Mouse (Mus musculus) midbrain, embryonic 13.5 days (tissue): ENCODE results near the gene Tceal8. TPM values are rescaled to one million over a fixed set of nuclear protein-coding genes. Genes with fewer than 3 reads are reported as not detected.
"Not testable (repeated sequence)": the region's sequence is repeated elsewhere in the genome, so short reads cannot be mapped to it uniquely, and the experiment has no call there.

Experiments
- ATAC-seq: fragments of 200-750 bp; cut with Nextera tagmentation; 2 replicates; pipeline ENCODE4 v1.8.0; 2017; ENCODE audit warnings: mild to moderate bottlenecking, moderate TSS enrichment, moderate library complexity
- H3K27ac ChIP-seq: fragments of 300-500 bp; sonication (generic); 2 replicates; pipeline ENCODE4 v1.5.1; 2015; ENCODE audit warnings: inconsistent platforms, mild to moderate bottlenecking, moderate library complexity
- H3K27me3 ChIP-seq: fragments of 300-500 bp; sonication (generic); 2 replicates; pipeline ENCODE4 v1.6.1; 2015; ENCODE audit warnings: mild to moderate bottlenecking, inconsistent platforms
- H3K36me3 ChIP-seq: fragments of 300-500 bp; sonication (generic); 2 replicates; pipeline ENCODE4 v1.6.1; 2015; ENCODE audit warnings: mild to moderate bottlenecking, inconsistent platforms
- H3K4me1 ChIP-seq: fragments of 300-500 bp; sonication (generic); replicated peaks from 2 replicates; pipeline ENCODE4 v1.6.1; 2015; ENCODE audit warnings: inconsistent platforms
- H3K4me2 ChIP-seq: fragments of 300-500 bp; sonication (generic); replicated peaks from 2 replicates; pipeline ENCODE4 v1.6.1; 2015; ENCODE audit warnings: moderate library complexity, mild to moderate bottlenecking, inconsistent platforms
- H3K4me3 ChIP-seq: fragments of 300-500 bp; sonication (generic); replicated peaks from 2 replicates; pipeline ENCODE4 v1.5.1; 2015; ENCODE audit warnings: mild to moderate bottlenecking, inconsistent platforms
- H3K9ac ChIP-seq: fragments of 300-500 bp; sonication (generic); replicated peaks from 2 replicates; pipeline ENCODE4 v1.6.1; 2015; ENCODE audit warnings: mild to moderate bottlenecking, inconsistent platforms
- H3K9me3 ChIP-seq: fragments of 300-500 bp; sonication (generic); 2 replicates; pipeline ENCODE4 v1.6.1; 2016; ENCODE audit warnings: mild to moderate bottlenecking, inconsistent platforms
- WGBS: fragments of 180-500 bp; shearing (Covaris S2); methylation state at CpG from one replicate; pipeline ENCODE4 v1.1.7; 2015; 5-methylcytosine and 5-hydroxymethylcytosine counted together
- polyA plus RNA-seq: library from polyadenylated mRNA; unstranded; fragments of >200 nt; fragmentation: Nextera tagmentation; extraction: Ambion mirVana; gene quantifications from 2 replicates; pipeline ENCODE4 v1.2.1, GENCODE M21; 2015

Tceal8 gene
- polyA plus RNA-seq, result 134 and 143 TPM in 2 replicates

DNA sequence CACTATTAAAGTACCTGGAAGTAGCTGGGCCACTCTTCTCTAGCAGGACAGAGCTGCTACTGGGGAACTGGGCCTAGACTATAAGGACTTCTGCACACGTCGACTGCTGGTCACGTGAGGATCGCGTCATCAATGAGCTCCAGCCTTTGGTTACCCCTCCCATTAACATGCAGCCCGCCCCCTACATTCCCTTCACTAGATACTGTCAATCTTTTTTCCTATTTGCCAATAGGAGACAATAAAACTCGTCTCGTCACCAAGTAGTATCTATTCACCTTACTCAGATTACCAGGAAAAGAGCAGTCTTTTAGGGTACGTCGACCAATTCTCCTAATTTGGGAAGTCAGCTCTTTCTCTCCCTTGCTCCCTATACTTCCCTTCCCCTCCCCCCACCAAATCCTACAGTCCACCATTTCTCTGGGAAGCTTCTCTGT lies at the start of gene Tceal8:
Gene Tceal8 (minus strand): TSS at position 225 of the 434 bp plus-strand sequence.
- peaks cover 4% of the 10 kb centered on the region; the same call in 1 of the 2 replicates for H3K4me1 ChIP-seq
- peak within 1 kb of the TSS; percentile 56 for H3K4me3 ChIP-seq
- H3K27me3 ChIP-seq, result peaks cover 6% of the 10 kb centered on the region; the same call in 1 of the 2 replicates
- WGBS, result 21% methylated on average over 10 of the region's 10 CpGs
- H3K9me3 ChIP-seq, result no peaks in the 10 kb centered on the region
- H3K36me3 ChIP-seq, result no peaks in the 10 kb centered on the region
- peak within 1 kb of the TSS; percentile 73 for H3K9ac ChIP-seq
- ATAC-seq, result peak; percentile 96
- peak within 1 kb of the TSS; percentile 56 for H3K4me2 ChIP-seq
- H3K27ac ChIP-seq, result peak within 1 kb of the TSS; percentile 85

DNA sequence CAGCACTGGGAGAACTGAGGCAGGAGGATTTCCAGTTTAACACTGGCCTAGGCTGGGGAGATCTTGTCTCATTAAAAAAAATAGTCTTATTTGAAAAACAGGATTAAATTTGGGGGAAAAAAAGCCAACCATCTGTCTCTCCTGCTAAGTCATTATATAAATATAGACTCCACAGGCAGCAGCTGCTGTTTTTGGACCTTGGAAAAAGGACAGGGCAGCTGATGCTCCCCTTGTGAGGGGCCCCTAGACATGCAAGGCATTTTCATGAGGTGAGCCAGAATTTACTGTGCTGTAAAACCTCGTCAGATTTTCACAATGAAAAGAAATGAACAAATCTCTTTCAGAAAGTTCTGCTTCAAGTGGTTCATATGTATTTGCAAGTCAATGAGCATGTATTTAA lies 44.2 kb upstream of the Tceal8 start:
- Histone ChIP-seq H3K9me3 (no peaks in the 10 kb centered on the region), H3K9ac (no peak overlapping the region), H3K27me3 (no peaks in the 10 kb centered on the region), H3K36me3 (no peaks in the 10 kb centered on the region), H3K4me1 (no peaks in the 10 kb centered on the region; the same call in 1 of the 2 replicates), H3K27ac (no peak overlapping the region), H3K4me3 (no peak overlapping the region), H3K4me2 (no peak overlapping the region)
- ATAC-seq, result no peak
- WGBS, result 39% methylated on average over 1 of the region's 1 CpGs

GRCm38 (mm10) chrX:136214729-136215677 lies 42.9 kb upstream of the Tceal8 start, which contains the start of the genes Tceal7 and Bex1:
Tceal7 (plus strand) TSS chrX:136214779.
Bex1 (minus strand) TSS chrX:136215513.
- Histone ChIP-seq H3K4me3 (peak within 1 kb of the TSS; percentile 43), H3K9ac (peak within 1 kb of the TSS; percentile 53), H3K4me2 (peak within 1 kb of the TSS; percentile 53)
- WGBS, result 29% methylated on average over 15 of the region's 67 CpGs
- H3K27ac ChIP-seq, H3K36me3 ChIP-seq, H3K27me3 ChIP-seq, H3K9me3 ChIP-seq, H3K4me1 ChIP-seq: not testable (repeated sequence)
- peak; percentile 95 for ATAC-seq

DNA sequence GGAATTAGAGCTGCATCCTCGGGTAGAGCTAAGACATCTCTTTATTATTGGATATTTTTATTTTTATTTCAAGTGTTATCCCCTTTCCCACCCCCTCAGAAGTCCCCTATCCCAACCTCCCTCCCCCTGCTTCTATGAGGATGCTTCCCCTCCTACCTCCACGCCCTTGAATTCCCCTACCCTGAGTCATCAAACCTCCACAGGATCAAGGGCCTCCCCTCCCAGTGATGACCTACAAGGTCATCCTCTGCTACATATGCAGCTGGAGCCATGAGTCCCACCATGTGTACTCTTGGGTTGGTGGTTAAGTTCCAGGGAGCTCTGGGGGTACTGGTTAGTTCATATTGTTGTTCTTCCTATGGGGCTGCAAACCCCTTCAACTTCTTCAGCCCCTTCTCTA lies 41.3 kb upstream of the Tceal8 start:
- no peaks in the 10 kb centered on the region for H3K27me3 ChIP-seq
- WGBS, result 72% methylated on average over 2 of the region's 2 CpGs
- no peaks in the 10 kb centered on the region for H3K9me3 ChIP-seq
- H3K36me3 ChIP-seq, result no peaks in the 10 kb centered on the region
- H3K9ac ChIP-seq, result no peak overlapping the region
- no peaks in the 10 kb centered on the region; the same call in 1 of the 2 replicates for H3K4me1 ChIP-seq
- no peak overlapping the region for H3K4me3 ChIP-seq
- H3K4me2 ChIP-seq, result no peak overlapping the region
- no peak overlapping the region for H3K27ac ChIP-seq
- ATAC-seq, result no peak

GRCm38 (mm10) chrX:136204406-136204805 lies 32.3 kb upstream of the Tceal8 start:
- no peaks in the 10 kb centered on the region for H3K36me3 ChIP-seq
- H3K9ac ChIP-seq, result no peak overlapping the region
- WGBS, result 87% methylated on average over 6 of the region's 6 CpGs
- no peaks in the 10 kb centered on the region for H3K4me1 ChIP-seq
- peaks cover 6% of the 10 kb centered on the region for H3K27me3 ChIP-seq
- H3K4me2 ChIP-seq, result no peak overlapping the region
- H3K9me3 ChIP-seq, result no peaks in the 10 kb centered on the region
- ATAC-seq, result no peak
- H3K4me3 ChIP-seq, result no peak overlapping the region
- H3K27ac ChIP-seq, result no peak overlapping the region

DNA sequence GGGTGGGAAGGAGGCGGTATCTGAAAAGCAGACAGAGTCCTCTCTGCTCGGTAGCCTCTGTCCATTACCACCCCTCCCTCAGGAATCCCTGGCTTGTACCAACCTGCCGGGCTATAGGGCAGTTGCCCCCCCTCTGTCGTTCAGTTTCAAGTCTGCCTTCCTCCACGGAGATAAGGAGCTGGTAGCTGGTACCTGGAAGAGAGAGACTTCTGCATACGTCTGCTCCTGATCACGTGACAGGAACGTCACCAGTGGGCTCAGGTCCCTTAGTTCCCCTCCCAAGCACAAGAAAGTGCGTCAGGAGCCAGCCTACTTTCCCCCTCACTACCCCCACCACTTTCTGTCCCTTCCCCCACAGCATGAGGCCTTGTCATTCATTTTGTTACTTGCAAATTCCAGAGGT lies 31.5 kb upstream of the Tceal8 start, which contains the start of gene Tceal5:
Gene Tceal5 (minus strand): TSS at position 213 of the 403 bp plus-strand sequence.
- Histone ChIP-seq H3K9ac (peak within 1 kb of the TSS; percentile 67), H3K4me3 (peak within 1 kb of the TSS; percentile 50), H3K36me3 (no peaks in the 10 kb centered on the region), H3K27ac (peak within 1 kb of the TSS; percentile 70), H3K9me3 (no peaks in the 10 kb centered on the region), H3K4me2 (peak within 1 kb of the TSS; percentile 57), H3K27me3 (peaks cover 6% of the 10 kb centered on the region), H3K4me1 (no peaks in the 10 kb centered on the region)
- WGBS, result 29% methylated on average over 9 of the region's 9 CpGs
- ATAC-seq, result peak; percentile 95

GRCm38 (mm10) chrX:136203257-136203656 lies 31.1 kb upstream of the Tceal8 start:
- peak overlapping the region; percentile 67 for H3K9ac ChIP-seq
- no peaks in the 10 kb centered on the region for H3K36me3 ChIP-seq
- H3K27ac ChIP-seq, result peak overlapping the region; percentile 70
- 27% methylated on average over 7 of the region's 7 CpGs for WGBS
- no peaks in the 10 kb centered on the region for H3K9me3 ChIP-seq
- H3K4me3 ChIP-seq, result peak overlapping the region; percentile 50
- ATAC-seq, result peak; percentile 77
- H3K4me2 ChIP-seq, result peak overlapping the region; percentile 57
- no peaks in the 10 kb centered on the region for H3K4me1 ChIP-seq
- H3K27me3 ChIP-seq, result peaks cover 6% of the 10 kb centered on the region

DNA sequence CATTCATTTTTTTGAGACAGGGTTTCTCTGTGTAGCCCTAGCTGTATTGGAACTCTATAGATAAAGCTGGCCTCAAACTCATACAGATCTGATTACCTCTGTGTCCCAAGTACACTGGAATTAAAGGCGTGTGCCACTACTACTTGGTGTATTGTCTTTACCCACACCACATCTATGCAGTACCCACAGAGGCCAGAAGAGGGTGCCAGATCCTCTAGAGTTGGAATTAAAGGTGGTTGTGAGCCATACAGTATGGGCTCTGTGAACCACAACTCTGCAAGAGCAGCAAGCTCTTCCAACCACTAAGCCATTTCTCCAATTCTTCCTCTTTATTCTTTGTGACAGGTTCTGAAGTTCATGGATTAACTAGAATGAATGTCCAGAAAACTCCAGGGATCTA lies 24.7 kb upstream of the Tceal8 start:
- 48% methylated on average over 1 of the region's 1 CpGs for WGBS
- Histone ChIP-seq H3K36me3 (no peaks in the 10 kb centered on the region), H3K4me2 (no peak overlapping the region), H3K4me1 (no peaks in the 10 kb centered on the region), H3K4me3 (no peak overlapping the region), H3K9ac (no peak overlapping the region), H3K27me3 (peaks cover 1% of the 10 kb centered on the region; the same call in 1 of the 2 replicates), H3K27ac (no peak overlapping the region), H3K9me3 (no peaks in the 10 kb centered on the region)
- ATAC-seq, result no peak

GRCm38 (mm10) chrX:136195193-136195944 lies 23.2 kb upstream of the Tceal8 start:
- H3K4me2 ChIP-seq, result no peak overlapping the region
- no peaks in the 10 kb centered on the region for H3K4me1 ChIP-seq
- no peak for ATAC-seq
- H3K36me3 ChIP-seq, result no peaks in the 10 kb centered on the region
- no peak overlapping the region for H3K9ac ChIP-seq
- H3K4me3 ChIP-seq, result no peak overlapping the region
- H3K9me3 ChIP-seq, result no peaks in the 10 kb centered on the region
- WGBS, result 82% methylated on average over 16 of the region's 16 CpGs
- no peak overlapping the region for H3K27ac ChIP-seq
- H3K27me3 ChIP-seq, result no peaks in the 10 kb centered on the region; the same call in 1 of the 2 replicates

DNA sequence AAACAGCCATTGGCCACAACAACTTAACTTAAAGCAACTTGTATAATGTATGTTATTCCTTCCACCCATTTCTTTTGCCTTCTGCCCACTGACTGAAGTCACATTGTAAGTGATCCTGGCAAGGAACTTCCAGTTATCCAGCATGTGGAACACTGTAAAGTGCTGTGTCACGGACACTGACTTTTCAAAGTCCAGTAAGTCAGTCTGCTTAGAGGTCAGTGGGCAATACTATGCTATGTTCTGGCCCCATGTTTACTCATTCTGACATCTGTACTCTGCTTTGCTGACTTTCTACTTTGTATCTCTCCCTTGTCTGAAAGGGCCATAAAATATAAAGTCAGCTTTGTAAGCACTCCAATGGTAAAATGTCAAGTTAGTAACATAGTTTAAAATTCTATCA lies 11.0 kb upstream of the Tceal8 start:
- Histone ChIP-seq H3K27me3 (no peaks in the 10 kb centered on the region), H3K4me1 (no peaks in the 10 kb centered on the region), H3K9me3 (no peaks in the 10 kb centered on the region), H3K4me2 (no peak overlapping the region), H3K4me3 (no peak overlapping the region), H3K27ac (no peak overlapping the region), H3K36me3 (no peaks in the 10 kb centered on the region), H3K9ac (no peak overlapping the region)
- 82% methylated on average over 1 of the region's 1 CpGs for WGBS
- ATAC-seq, result no peak

GRCm38 (mm10) chrX:136180897-136181553 lies 8.9 kb upstream of the Tceal8 start:
- Histone ChIP-seq H3K36me3 (no peaks in the 10 kb centered on the region), H3K9ac (no peak overlapping the region), H3K9me3 (no peaks in the 10 kb centered on the region), H3K27me3 (peaks cover 1% of the 10 kb centered on the region; the same call in 1 of the 2 replicates), H3K4me1 (no peaks in the 10 kb centered on the region), H3K4me3 (no peak overlapping the region), H3K4me2 (no peak overlapping the region), H3K27ac (no peak overlapping the region)
- WGBS, result 22% methylated on average over 11 of the region's 11 CpGs
- peak; percentile 63; the same call in 1 of the 2 replicates for ATAC-seq
